Mouse (Mus musculus): Measurements from ENCODE around the gene Rsph1. TPM values are rescaled to one million over a fixed set of nuclear protein-coding genes. Genes with fewer than 3 reads are reported as not detected.
"Not testable (repeated sequence)": the region's sequence is repeated elsewhere in the genome, so short reads cannot be mapped to it uniquely, and the experiment has no call there.

Gene Rsph1
- total RNA-seq, 2 experiments from 2014 or later: 4.7 to 17.5 TPM

DNA sequence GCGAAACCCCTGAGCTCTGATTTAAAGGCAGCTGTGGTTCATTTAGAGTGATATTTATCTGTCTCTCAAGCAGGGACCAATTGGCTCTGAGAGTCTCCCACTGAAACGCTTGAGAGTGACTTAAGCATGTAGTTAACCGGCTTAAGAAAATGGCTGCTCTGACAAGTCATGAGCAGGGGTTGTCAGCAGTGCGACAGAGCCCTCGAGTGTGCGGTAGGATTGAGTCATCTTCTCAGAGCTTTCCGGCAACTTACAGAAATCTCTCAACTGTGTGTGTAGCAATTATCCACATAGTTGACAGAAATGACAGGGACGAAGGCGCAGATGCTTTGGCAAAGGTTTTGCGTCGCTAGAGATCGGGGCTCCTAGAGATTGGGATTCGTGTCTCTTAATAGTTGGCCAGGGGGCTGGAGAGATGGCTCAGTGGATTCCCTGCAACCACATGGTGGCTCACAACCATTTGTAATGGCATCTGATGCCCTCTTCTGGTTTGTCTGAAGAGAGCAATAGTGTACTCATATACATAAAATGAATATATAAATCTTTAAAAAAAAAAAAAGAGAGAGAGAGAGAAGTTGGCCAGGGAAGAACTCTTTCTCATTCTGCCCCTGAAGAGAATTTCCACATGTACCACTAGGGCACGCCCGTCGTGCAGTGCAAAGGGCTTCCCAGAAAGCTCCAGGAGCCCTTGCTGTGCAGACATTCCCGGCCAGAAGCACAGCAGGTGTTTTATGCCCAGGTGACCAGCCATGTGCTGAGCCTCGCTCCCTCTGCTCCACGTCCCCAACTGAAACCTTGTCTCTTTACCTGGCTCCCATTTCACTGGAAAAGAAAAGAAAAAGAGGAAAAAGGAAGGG is 4.9 kb upstream of the Rsph1 start:
- H3K4me3 ChIP-seq: no peak overlapping the region
- no peak for DNase-seq
- no peak overlapping the region for H3K27ac ChIP-seq
- TF ChIP-seq CTCF (IDR thresholded peaks at IDR 0.05): peak; percentile 42
- intact Hi-C loops (cut with DNase I): loop anchor here (2.0 kb wide), 1 partner anchor 15 kb away; no protein-coding TSS in a partner anchor

DNA sequence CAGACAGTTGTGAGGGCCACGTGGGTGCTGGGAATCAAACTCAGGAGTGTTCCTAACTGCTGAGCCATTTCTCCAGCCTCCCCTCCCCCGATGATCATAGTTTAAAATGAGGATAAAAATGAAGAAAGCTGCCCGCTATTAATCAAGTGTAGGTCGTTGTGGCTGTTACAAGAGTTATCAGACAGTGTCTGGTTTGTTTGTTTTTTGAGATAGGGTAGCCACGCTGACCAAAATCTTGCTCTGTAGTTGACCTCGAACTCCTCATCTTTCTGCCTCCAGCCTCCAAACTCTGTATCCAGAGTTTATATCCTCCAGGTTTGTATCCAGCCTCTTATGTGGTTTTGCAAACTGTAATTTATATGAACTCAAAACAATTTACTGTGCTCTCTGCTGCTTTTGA is 3.1 kb upstream of the Rsph1 start:
- Histone ChIP-seq H3K27ac (no peak overlapping the region), H3K4me3 (no peak overlapping the region)
- no peak for TF ChIP-seq CTCF (IDR thresholded peaks at IDR 0.05)
- no peak for DNase-seq
- intact Hi-C loops (cut with DNase I): no loop called here

DNA sequence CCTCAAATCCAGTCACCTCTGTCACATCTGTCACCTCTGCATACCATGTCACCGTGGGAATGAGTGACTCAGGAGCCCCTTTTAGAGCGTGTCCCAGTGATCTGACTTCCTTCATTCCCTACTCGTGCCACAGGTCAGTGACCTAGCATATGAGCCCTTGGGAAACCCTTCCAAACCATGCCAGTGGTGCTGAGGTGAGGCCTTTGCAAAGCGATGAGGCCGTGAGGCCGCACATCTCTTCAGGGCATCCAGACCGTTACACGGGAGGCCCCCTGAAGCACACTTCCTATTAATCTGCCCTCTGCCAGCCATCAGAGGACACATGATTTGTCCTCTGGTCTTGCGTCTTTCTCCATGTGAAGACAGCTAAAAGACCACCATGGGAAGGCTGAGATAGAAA is 2.4 kb upstream of the Rsph1 start:
- Histone ChIP-seq H3K4me3 (no peak overlapping the region), H3K27ac (no peak overlapping the region)
- intact Hi-C loops (cut with DNase I): no loop called here
- DNase-seq: no peak
- no peak for TF ChIP-seq CTCF (IDR thresholded peaks at IDR 0.05)

GRCm38 (mm10) chr17:31277931-31278330 is 748 bp upstream of the Rsph1 start:
- intact Hi-C loops (cut with DNase I): no loop called here
- peak overlapping the region; percentile 71; the same call in 1 of the 2 replicates for H3K4me3 ChIP-seq
- no peak for DNase-seq
- TF ChIP-seq CTCF (IDR thresholded peaks at IDR 0.05): no peak
- no peak overlapping the region for H3K27ac ChIP-seq

GRCm38 (mm10) chr17:31276207-31276921 is 819 bp downstream of the Rsph1 start:
- TF ChIP-seq CTCF (IDR thresholded peaks at IDR 0.05): no peak
- H3K27ac ChIP-seq: peak overlapping the region; percentile 82
- DNase-seq: peak; percentile 61
- H3K4me3 ChIP-seq: peak overlapping the region; percentile 71
- intact Hi-C loops (cut with DNase I): no loop called here

DNA sequence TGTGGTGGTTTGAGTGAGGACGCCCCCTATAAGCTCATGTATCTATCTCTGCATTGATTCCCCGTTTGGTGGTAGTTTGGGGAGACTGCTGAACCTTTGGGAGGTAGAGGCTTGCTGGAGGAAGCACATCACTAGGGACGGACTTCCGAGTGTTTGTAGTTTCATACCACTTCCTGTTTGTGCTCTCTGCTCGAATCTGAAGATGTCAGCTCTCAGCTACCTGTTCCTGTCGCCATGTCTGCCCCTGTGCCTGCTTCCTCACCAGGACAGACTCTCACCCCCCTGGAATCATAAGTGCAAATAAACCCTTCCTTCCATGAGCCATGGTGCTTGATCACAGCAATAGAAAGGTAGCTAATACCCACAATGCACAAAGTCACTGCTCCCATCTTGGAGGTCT is 2.0 kb downstream of the Rsph1 start:
- no peak for TF ChIP-seq CTCF (IDR thresholded peaks at IDR 0.05)
- no peak overlapping the region for H3K4me3 ChIP-seq
- intact Hi-C loops (cut with DNase I): no loop called here
- no peak overlapping the region for H3K27ac ChIP-seq
- DNase-seq: peak; percentile 8

GRCm38 (mm10) chr17:31273631-31274030 is 3.6 kb downstream of the Rsph1 start:
- DNase-seq: no peak
- no peak for TF ChIP-seq CTCF (IDR thresholded peaks at IDR 0.05)
- H3K27ac ChIP-seq: no peak overlapping the region
- H3K4me3 ChIP-seq: no peak overlapping the region
- intact Hi-C loops (cut with DNase I): no loop called here

DNA sequence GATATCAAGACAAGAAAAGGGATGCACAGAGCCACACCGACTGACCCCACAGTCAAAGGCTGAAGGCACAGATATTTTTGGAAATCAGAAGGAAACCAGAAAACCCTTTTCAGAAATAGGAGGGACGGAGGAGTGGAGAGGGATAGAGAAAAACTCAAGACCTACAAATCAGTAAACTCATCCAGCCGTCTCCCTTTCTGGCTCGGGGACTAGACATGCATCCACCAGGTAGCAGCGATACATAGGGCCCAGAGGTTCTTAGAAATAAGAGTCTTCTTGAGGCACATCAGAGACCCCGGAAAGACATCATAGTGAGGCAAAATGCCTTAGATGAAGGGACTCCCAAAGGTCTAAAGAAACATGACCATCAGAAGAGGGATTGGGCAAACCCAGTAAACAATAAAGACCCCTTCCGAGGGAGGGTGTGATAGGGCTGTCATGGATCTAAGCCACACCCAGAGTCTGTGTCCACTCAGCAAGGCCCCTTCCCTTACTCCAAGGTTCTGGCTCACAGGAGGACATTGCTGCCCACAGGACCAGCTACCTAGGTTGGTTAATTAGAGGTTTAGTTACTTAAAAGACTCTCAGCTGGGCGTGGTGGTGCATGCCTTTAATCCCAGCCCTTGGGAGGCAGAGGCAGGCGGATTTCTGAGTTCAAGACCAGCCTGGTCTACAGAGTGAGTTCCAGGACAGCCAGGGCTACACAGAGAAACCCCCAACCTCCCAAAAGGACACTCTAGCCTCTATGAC is 4.6 kb downstream of the Rsph1 start:
- intact Hi-C loops (cut with DNase I): no loop called here
- H3K27ac ChIP-seq: no peak overlapping the region
- no peak for TF ChIP-seq CTCF (IDR thresholded peaks at IDR 0.05)
- H3K4me3 ChIP-seq: no peak overlapping the region
- DNase-seq: no peak

- intact Hi-C loops (cut with DNase I): loop anchor here (1.0 kb wide), 1 partner anchor 17 kb away; no protein-coding TSS in a partner anchor
- DNase-seq: no peak
- H3K27ac ChIP-seq: no peak overlapping the region
- H3K4me3 ChIP-seq: no peak overlapping the region
- peak; percentile 67 for TF ChIP-seq CTCF (IDR thresholded peaks at IDR 0.05)
Measured at GRCm38 (mm10) chr17:31271136-31271851, 5.9 kb downstream of the Rsph1 start.

GRCm38 (mm10) chr17:31270736-31271135 is 6.4 kb downstream of the Rsph1 start:
- not testable (repeated sequence) for DNase-seq

GRCm38 (mm10) chr17:31270246-31270645 is 6.9 kb downstream of the Rsph1 start:
- no peak for TF ChIP-seq CTCF (IDR thresholded peaks at IDR 0.05)
- H3K4me3 ChIP-seq: no peak overlapping the region
- DNase-seq: no peak
- H3K27ac ChIP-seq: no peak overlapping the region
- intact Hi-C loops (cut with DNase I): no loop called here

More at GRCm38 (mm10) chr17:31270736-31271135, 6.4 kb downstream of the Rsph1 start:
- not testable (repeated sequence) for H3K4me3 ChIP-seq, H3K27ac ChIP-seq
- intact Hi-C loops (cut with DNase I): loop anchor here (1.0 kb wide), 1 partner anchor 16 kb away; no protein-coding TSS in a partner anchor

DNA sequence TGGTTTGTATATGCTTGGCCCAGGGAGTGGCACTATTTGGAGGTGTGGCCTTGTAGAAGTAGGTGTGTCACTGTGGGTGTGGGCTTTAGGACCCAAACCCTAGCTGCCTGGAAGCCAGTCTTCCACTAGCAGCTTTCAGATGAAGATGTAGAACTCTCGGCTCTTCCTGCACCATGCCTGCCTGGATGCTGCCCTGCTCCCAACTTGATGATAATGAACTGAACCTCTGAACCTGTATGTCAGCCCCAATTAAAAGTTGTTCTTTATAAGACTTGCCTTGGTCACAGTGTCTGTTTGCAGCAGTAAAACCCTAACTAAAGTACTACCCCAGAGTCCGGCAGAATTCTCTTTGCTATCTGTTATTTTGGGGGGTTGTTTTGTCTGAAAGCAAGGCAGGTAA is 7.4 kb downstream of the Rsph1 start:
- Histone ChIP-seq H3K27ac (no peak overlapping the region), H3K4me3 (no peak overlapping the region)
- intact Hi-C loops (cut with DNase I): no loop called here
- DNase-seq: no peak
- no peak for TF ChIP-seq CTCF (IDR thresholded peaks at IDR 0.05)

All from gastrocnemius, adult 2 months (tissue).